Mouse (Mus musculus): ENCODE data around the gene Sarnp.

The Sarnp gene

GRCm38 (mm10) chr10:128817033-128817432 lies at the start of gene Sarnp:
TSS of gene Sarnp (plus strand) at chr10:128817333.
- DNase-seq (ENCODE audit: low spot score), result no peak

GRCm38 (mm10) chr10:128772895-128773294 lies 44.2 kb upstream of the Sarnp start:
- no peak for DNase-seq (ENCODE audit: low spot score)

DNA sequence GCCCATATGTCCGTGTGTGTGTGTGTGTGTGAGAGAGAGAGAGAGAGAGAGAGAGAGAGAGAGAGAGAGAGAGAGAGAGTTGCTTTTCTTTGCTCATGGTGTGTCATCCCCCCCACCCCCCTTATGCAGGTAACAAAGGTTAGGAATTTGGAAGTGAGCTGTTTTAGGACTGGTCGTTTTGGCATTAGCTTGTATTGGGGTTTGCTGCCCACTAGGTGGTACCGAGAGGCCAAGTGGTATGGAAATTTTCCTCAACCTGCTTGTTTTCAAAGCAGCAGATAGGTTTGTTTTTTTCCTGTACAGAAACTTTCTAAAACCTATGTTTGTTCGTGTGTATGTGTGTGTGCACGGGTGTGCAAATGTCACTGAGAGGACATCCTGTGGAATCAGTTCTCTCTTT lies 43.4 kb upstream of the Sarnp start:
- DNase-seq (ENCODE audit: low spot score), result peak; percentile 26

DNA sequence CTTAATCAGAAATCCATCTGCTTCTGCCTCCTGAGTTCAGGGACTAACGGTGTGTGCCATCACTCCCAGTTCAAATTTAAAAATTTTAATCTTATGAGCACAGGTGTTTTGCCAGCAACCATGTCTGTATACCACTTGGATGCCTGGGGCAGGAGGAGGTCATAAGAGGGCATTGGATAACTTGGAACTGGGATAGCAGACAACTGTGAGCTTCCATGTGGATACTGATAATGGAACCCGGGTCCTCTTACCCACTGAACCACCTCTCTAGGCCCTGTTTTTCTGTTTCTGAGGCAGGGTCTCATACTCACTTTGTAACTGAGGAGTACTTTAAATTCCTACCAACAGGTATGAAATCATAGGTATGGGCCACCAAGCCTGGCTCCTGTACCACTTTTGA lies 38.7 kb upstream of the Sarnp start:
- no peak for DNase-seq (ENCODE audit: low spot score)

GRCm38 (mm10) chr10:128779011-128779795 lies 37.9 kb upstream of the Sarnp start:
- DNase-seq (ENCODE audit: low spot score), result peak; percentile 92

DNA sequence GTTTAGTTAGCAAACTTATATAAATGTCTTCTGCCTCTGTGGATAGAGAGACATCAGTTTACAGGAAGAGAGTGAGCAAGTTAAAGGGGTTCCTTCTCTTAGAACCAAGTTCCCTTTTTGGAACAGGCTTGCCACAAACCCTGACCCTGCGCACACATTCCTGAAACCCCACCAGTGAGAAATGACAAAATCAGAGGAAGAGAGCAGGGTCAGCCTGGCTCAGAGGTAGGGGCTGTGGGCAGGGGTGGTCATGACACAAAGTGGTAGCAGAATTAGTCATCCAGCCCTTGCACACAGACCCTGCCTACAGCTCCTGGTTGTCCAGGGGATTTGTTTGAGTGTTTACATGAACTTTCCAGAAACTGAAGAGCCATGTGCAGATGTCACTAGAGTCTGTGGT lies 36.9 kb upstream of the Sarnp start:
- no peak for DNase-seq (ENCODE audit: low spot score)

DNA sequence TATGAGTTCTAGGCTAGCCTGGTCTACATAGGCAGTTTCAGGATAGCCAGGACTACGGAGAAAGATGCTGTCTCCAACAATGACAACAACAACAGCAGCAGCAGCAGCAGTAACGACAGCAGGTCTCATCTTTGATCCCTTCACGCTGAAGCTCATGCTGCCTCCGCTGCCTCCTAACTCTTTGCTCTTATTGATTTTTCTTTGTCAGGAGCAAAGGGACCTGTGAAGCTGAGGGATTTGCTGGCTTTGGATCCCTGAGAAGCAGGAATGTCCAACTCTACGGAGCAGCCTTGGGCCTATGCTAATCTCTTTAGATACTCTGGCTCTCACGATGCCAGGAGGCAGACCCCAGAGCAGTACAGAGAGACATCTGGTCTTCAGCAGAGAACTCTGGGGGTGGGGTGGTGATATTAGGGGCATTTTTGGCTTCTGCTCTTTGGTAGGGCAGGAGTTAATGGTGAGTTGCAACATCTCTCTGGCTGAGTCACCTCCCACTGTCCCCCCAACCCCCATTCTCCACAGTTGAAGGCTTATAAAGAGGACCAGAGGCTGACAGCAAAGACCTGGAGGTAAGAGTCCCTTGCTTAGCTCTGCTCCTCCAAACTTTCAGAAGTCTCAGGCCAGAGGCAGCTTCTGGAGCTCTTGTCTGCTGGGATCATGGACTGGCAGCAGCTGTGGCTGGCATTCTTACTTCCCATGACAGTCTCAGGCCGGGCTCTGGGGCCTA lies 26.6 kb upstream of the Sarnp start, which contains the start of gene Mmp19:
Mmp19 (plus strand) TSS at position 513 of the 727 bp plus-strand sequence.
- DNase-seq (ENCODE audit: low spot score), result peak; percentile 70

GRCm38 (mm10) chr10:128792041-128792440 lies 25.1 kb upstream of the Sarnp start:
- DNase-seq (ENCODE audit: low spot score), result no peak

DNA sequence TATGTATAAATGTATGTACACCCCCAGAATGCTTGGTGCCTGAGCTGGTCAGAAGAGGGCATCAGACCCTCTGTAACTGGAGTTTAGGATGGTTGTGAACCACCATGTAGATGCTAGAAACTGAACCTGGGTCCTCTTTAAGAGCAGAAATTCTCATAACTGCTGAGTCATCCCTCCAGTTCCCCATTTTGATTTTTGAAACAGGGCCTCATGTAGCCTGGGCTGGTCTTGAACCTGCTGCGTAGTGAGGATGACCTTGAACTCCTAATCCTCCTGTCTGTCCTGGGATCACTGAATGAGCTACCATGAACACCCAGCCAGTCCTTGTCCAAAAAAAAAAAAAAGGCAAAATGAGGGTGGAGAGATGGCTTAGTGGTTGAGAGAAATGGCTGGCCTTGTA lies 23.9 kb upstream of the Sarnp start:
- no peak for DNase-seq (ENCODE audit: low spot score)

GRCm38 (mm10) chr10:128794391-128794790 lies 22.7 kb upstream of the Sarnp start:
- no peak for DNase-seq (ENCODE audit: low spot score)

DNA sequence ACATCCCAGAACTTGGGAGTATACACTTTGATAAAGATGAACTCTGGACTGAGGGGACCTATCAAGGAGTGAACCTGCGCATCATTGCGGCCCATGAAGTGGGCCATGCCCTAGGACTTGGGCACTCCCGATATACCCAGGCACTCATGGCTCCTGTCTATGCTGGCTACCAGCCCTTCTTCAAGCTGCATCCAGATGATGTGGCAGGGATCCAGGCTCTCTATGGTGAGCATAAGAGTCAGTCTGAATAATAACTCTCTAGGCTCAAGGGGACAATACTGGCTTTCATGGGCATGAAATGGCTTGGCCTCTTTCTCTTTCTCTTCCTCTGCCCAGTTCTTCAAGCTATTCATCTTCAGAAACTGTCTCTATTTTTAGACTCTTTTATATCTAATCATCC lies 21.6 kb upstream of the Sarnp start:
- DNase-seq (ENCODE audit: low spot score), result peak; percentile 52

- no peak for DNase-seq (ENCODE audit: low spot score)
These were observed 18.5 kb upstream of the Sarnp start for GRCm38 (mm10) chr10:128798676-128799075.

GRCm38 (mm10) chr10:128801981-128802495 lies 15.1 kb upstream of the Sarnp start:
- DNase-seq (ENCODE audit: low spot score), result no peak

DNA sequence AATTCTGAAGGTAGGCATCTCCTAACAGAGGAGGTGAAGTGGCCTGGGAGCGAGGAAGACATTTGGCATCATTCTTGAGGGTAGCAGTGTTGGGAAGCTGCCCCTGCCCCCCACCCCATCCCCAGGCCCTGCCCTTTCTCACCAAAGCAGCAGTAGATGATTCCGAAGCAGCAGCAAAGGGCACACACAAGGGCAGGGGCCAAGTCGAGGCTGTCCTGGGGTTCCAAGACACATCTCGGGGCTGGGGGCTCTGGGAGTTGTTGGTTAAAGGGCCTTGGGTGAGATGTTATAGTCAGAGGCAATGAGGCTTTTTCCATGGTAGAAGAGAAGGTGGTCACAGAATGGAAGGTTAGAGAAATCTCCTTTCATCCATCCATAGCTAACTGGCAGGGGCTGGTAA lies 14.2 kb upstream of the Sarnp start:
- DNase-seq (ENCODE audit: low spot score), result no peak

- DNase-seq (ENCODE audit: low spot score), result peak; percentile 26
These were observed 13.8 kb upstream of the Sarnp start for GRCm38 (mm10) chr10:128803361-128803760.

GRCm38 (mm10) chr10:128803771-128804270 lies 13.3 kb upstream of the Sarnp start, which contains the start of gene Dnajc14:
TSS of gene Dnajc14 (plus strand) at chr10:128804062.
- peak; percentile 82 for DNase-seq (ENCODE audit: low spot score)

GRCm38 (mm10) chr10:128804271-128805091 lies 12.7 kb upstream of the Sarnp start, which contains the start of gene Tmem198b:
TSS of gene Tmem198b (minus strand) at chr10:128804370.
- DNase-seq (ENCODE audit: low spot score), result peak; percentile 68

DNA sequence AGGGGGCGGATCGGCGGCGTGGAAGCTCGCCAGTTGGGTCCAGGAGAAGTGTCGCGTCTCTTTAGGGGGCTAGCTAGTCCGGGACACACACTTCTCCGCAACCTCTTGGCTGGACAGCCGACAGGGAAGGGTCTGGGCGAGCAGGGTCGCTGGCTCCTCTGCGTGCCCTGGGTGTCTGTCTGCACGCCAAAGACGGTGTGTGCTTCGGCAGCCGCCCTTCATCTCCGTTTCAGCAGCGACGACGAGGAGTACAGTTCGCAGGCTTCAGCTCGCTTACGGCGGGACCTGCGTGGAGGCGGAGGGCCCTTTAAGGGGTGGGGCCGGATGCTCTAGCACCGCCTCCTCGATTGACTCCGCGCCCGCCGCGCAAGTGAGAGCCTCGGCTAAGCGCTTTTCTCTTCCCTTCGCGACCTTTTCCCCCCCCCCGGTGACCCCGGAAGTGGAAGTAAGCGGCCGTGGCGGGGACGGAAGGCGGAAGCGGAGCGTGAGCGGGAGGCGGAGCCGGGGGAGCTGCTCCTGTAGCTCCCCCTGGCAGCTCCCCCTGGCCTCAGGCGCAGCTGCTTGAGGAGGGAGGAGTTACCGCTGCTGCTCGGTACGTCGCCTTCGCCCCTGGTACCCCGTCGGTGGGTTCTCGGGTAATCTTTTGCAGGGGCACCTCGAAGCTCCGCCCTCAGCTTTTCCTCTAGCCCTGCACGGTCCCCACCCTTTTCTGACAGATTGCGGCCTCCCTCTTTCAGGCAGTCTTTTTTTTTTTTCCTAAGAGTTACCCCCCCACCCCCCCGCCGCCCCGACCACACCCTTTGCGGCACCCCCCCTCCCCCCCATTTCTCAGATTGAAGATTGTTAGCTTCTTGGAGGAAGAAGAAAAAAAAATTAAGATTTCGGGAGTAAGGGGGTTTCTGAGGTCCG lies 11.8 kb upstream of the Sarnp start:
- DNase-seq (ENCODE audit: low spot score), result peak; percentile 98

DNA sequence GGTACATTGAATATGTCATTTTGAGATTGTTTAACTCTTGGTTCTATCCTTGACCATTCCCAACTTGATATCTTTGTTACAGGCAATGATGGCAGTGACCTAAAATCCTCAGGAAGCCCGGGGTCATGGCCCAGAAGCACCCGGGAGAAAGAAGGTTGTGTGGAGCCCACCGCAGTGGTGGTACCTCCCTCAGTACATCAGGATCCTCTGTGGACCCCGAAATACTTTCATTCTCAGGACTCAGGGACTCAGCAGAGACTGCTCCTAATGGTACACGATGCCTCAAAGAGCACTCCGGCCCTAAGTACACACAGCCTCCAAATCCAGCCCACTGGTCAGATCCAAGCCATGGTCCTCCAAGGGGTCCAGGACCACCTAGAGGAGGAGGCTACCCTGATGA lies 11.0 kb upstream of the Sarnp start:
- DNase-seq (ENCODE audit: low spot score), result no peak

DNA sequence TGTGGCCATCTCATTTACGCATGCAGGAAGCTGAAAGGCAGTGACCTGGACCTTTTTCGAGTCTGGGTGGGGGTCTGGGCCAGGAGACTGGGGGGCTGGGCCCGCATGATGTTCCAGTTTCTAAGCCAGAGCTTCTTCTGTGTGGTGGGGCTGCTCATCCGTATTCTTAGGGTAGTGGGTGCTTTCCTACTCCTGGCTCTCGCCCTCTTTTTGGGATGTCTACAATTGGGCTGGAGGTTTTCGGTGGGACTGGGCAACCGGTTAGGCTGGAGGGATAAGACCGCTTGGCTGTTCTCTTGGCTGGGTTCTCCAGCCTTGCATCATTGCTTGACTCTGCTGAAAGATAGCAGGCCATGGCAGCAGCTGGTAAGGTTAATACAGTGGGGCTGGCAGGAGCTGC lies 10.1 kb upstream of the Sarnp start:
- DNase-seq (ENCODE audit: low spot score), result no peak

DNA sequence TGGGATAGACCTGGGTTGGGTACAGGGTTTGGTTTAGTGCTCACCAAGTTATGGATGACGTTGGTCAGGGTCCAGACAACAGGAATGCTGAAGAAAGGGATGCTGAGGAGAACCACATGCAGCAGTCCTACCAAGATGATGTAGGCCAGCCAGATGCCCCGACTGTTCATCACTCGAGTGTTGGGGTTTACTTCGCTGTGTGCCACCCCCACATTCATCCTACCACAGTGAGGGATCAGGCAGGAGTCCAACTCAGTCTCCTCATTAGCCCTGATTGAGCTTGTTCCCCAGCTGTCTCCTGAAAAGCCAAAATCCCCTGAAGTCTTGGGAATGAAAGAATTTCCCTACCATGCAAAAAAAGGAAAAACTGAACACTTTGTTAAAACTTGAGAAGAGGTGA lies 3.1 kb downstream of the Sarnp start:
- no peak for DNase-seq (ENCODE audit: low spot score)
